Mouse (Mus musculus): ENCODE measurements around the gene Bcar3. TPM values are rescaled to one million over a fixed set of nuclear protein-coding genes. Genes with fewer than 3 reads are reported as not detected.
A peak's percentile ranks its signal among the peaks of the same experiment; 100 is the strongest.
"Not testable (repeated sequence)": the region's sequence is repeated elsewhere in the genome, so short reads cannot be mapped to it uniquely, and the experiment has no call there.

Gene Bcar3
- total and polyA plus RNA-seq, 3 experiments = not detected

GRCm38 (mm10) chr3:122272565-122272964 lies 21.4 kb upstream of the Bcar3 start:
- TF ChIP-seq GATA1 (IDR thresholded peaks at IDR 0.05; ENCODE audit: low read depth, low read length) (0 out of 2 replicates have a peak, but pooled peaks have one; percentile 3), MAFK (IDR thresholded peaks at IDR 0.05; ENCODE audit: borderline replicate concordance, low read depth, low read length) (peak; percentile 33; the same call in 1 of the 2 replicates), TBP (IDR thresholded peaks at IDR 0.05; ENCODE audit: low read depth, low read length) (peak; percentile 92)
- not testable (repeated sequence) for H3K27me3 ChIP-seq (ENCODE audit: control insufficient read depth in 1 of 2, insufficient read depth in 2 of 2, low read length in 2 of 2); H3K9me3 ChIP-seq (replicated peaks; ENCODE audit: insufficient read depth, low read length); H3K27ac ChIP-seq (ENCODE audit: control insufficient read depth, low read depth, low read length); H3K9ac ChIP-seq (ENCODE audit: control insufficient read depth, low read depth, low read length, poor library complexity, severe bottlenecking); DNase-seq (ENCODE audit: low read depth, low spot score)
- Histone ChIP-seq H3K4me3 (ENCODE audit: control insufficient read depth in 1 of 2, insufficient read depth in 1 of 2, low read depth in 2 of 2, low read length in 2 of 2) (peak overlapping the region in 1 of 2 experiments; percentile 89; a peak in 1 of 4 replicates), H3K4me1 (ENCODE audit: control insufficient read depth in 1 of 2, insufficient read depth in 2 of 2, low read length in 2 of 2) (peaks cover 8 to 25% of the 10 kb centered on the region in 2 experiments; a peak in 3 of 4 replicates), H3K36me3 (ENCODE audit: control insufficient read depth in 1 of 2, insufficient read depth in 2 of 2, low read length in 2 of 2) (peaks cover 1 to 27% of the 10 kb centered on the region in 2 experiments), H3K79me2 (ENCODE audit: control insufficient read depth, insufficient read depth, low read length, poor library complexity) (peaks cover 33% of the 10 kb centered on the region)

- H3K9me3 ChIP-seq (replicated peaks; ENCODE audit: insufficient read depth, low read length) = no peaks in the 10 kb centered on the region
- peak overlapping the region; percentile 55 for H3K27ac ChIP-seq (ENCODE audit: control insufficient read depth, low read depth, low read length)
- peaks cover 40% of the 10 kb centered on the region for H3K79me2 ChIP-seq (ENCODE audit: control insufficient read depth, insufficient read depth, low read length, poor library complexity)
- H3K4me1 ChIP-seq (ENCODE audit: control insufficient read depth in 1 of 2, insufficient read depth in 2 of 2, low read length in 2 of 2) = peaks cover 8 to 30% of the 10 kb centered on the region in 2 experiments; a peak in 3 of 4 replicates
- peak overlapping the region; percentile 55 to 89 for H3K4me3 ChIP-seq (ENCODE audit: control insufficient read depth in 1 of 2, insufficient read depth in 1 of 2, low read depth in 2 of 2, low read length in 2 of 2)
- H3K9ac ChIP-seq (ENCODE audit: control insufficient read depth, low read depth, low read length, poor library complexity, severe bottlenecking) = peak overlapping the region; percentile 74
- DNase-seq (ENCODE audit: low read depth, low spot score) = peak; percentile 57
- no peaks in the 10 kb centered on the region for H3K27me3 ChIP-seq (ENCODE audit: control insufficient read depth in 1 of 2, insufficient read depth in 2 of 2, low read length in 2 of 2)
- H3K36me3 ChIP-seq (ENCODE audit: control insufficient read depth in 1 of 2, insufficient read depth in 2 of 2, low read length in 2 of 2) = peaks cover 1 to 35% of the 10 kb centered on the region in 2 experiments
- no peak for TF ChIP-seq POLR2AphosphoS2 (IDR thresholded peaks at IDR 0.05; ENCODE audit: low read length)
- TF ChIP-seq RCOR1 (IDR thresholded peaks at IDR 0.05; ENCODE audit: low read depth, low read length) = peak; percentile 52; the same call in 1 of the 2 replicates
- TF ChIP-seq POLR2AphosphoS5 (IDR thresholded peaks at IDR 0.05; ENCODE audit: borderline replicate concordance, low read depth, low read length) = no peak
- TF ChIP-seq ZNF384 (IDR thresholded peaks at IDR 0.05; ENCODE audit: low read depth, low read length) = peak; percentile 85
- peak; percentile 45; the same call in 1 of the 2 replicates for TF ChIP-seq MXI1 (IDR thresholded peaks at IDR 0.05; ENCODE audit: low read depth, low read length)
- no peak for TF ChIP-seq ZKSCAN1 (IDR thresholded peaks at IDR 0.05; ENCODE audit: low read depth, low read length)
- no peak for TF ChIP-seq UBTF (IDR thresholded peaks at IDR 0.05; ENCODE audit: borderline replicate concordance, insufficient read depth, low read depth, low read length)
- TF ChIP-seq NELFE (IDR thresholded peaks at IDR 0.05; ENCODE audit: low read depth, low read length) = no peak
- no peak for TF ChIP-seq HCFC1 (IDR thresholded peaks at IDR 0.05; ENCODE audit: low read depth, low read length)
- TF ChIP-seq CTCF (IDR thresholded peaks at IDR 0.05 in 2 of 3, conservative IDR thresholded peaks at IDR 0.05 in 1 of 3; ENCODE audit: control insufficient read depth in 1 of 3, insufficient read depth in 1 of 3, low read depth in 2 of 3, low read length in 3 of 3, poor library complexity in 1 of 3, severe bottlenecking in 1 of 3) = no peak
- TF ChIP-seq ZMIZ1 (IDR thresholded peaks at IDR 0.05; ENCODE audit: low read depth, low read length) = peak; percentile 41; the same call in 1 of the 2 replicates
- TF ChIP-seq MAFK (IDR thresholded peaks at IDR 0.05; ENCODE audit: borderline replicate concordance, low read depth, low read length) = no peak
- TF ChIP-seq SIN3A (IDR thresholded peaks at IDR 0.05; ENCODE audit: low read length) = 0 out of 2 replicates have a peak, but pooled peaks have one; percentile 54
- no peak for TF ChIP-seq GATA1 (IDR thresholded peaks at IDR 0.05; ENCODE audit: low read depth, low read length)
- peak; percentile 38; the same call in 1 of the 2 replicates for TF ChIP-seq CHD1 (IDR thresholded peaks at IDR 0.05; ENCODE audit: low read depth, low read length)
- TF ChIP-seq BHLHE40 (IDR thresholded peaks at IDR 0.05; ENCODE audit: borderline replicate concordance, low read depth, low read length) = peak; percentile 63
- no peak for TF ChIP-seq MEF2A (IDR thresholded peaks at IDR 0.05; ENCODE audit: extremely low read depth, insufficient replicate concordance, low read depth, low read length, poor library complexity, severe bottlenecking)
- TF ChIP-seq GABPA (IDR thresholded peaks at IDR 0.05; ENCODE audit: low read depth, low read length) = no peak
- TF ChIP-seq MAX (IDR thresholded peaks at IDR 0.05; ENCODE audit: low read length) = no peak
- TF ChIP-seq CHD2 (IDR thresholded peaks at IDR 0.05; ENCODE audit: low read length) = peak; percentile 66; the same call in 1 of the 2 replicates
- TF ChIP-seq JUND (IDR thresholded peaks at IDR 0.05; ENCODE audit: low read depth, low read length) = no peak
- no peak for TF ChIP-seq USF1 (IDR thresholded peaks at IDR 0.05; ENCODE audit: low read depth, low read length)
- 0 out of 2 replicates have a peak, but pooled peaks have one; percentile 43 for TF ChIP-seq MYB (IDR thresholded peaks at IDR 0.05; ENCODE audit: low read depth, low read length)
- TF ChIP-seq NRF1 (IDR thresholded peaks at IDR 0.05; ENCODE audit: insufficient read depth, low read depth, low read length, poor library complexity, severe bottlenecking) = no peak
- TF ChIP-seq EP300 (IDR thresholded peaks at IDR 0.05; ENCODE audit: low read depth in 1 of 2, low read length in 2 of 2) = no peak; a peak in 1 of 4 replicates
- no peak for TF ChIP-seq ELF1 (IDR thresholded peaks at IDR 0.05; ENCODE audit: low read depth, low read length)
Measured at GRCm38 (mm10) chr3:122273407-122274240, 20.3 kb upstream of the Bcar3 start.

All from MEL (cell line).